Mouse (Mus musculus) stomach, postnatal 0 days (tissue): ENCODE data around the gene Slc35g2. TPM values are rescaled to one million over a fixed set of nuclear protein-coding genes. Genes with fewer than 3 reads are reported as not detected.
A peak's percentile ranks its signal among the peaks of the same experiment; 100 is the strongest.

Experiments used
- ATAC-seq: fragments of 200-750 bp; cut with Nextera tagmentation; 2 replicates; pipeline ENCODE4 v1.8.0; 2017; ENCODE audit not compliant: low FRiP score, low TSS enrichment
- DNase-seq: peaks from one replicate; pipeline ENCODE4 v3.0.0-alpha.2; 2016; ENCODE audit warnings: low spot score
- H3K27ac ChIP-seq: fragments of 300-500 bp; sonication (generic); replicated peaks from 2 replicates; pipeline ENCODE4 v1.5.1; 2014; ENCODE audit warnings: mild to moderate bottlenecking, control low read depth
- H3K27me3 ChIP-seq: fragments of 300-500 bp; sonication (generic); 2 replicates; pipeline ENCODE4 v1.6.1; 2014; ENCODE audit warnings: low read length; ENCODE audit not compliant: control insufficient read depth, insufficient read depth
- H3K36me3 ChIP-seq: fragments of 300-500 bp; sonication (generic); 2 replicates; pipeline ENCODE4 v1.6.1; 2014; ENCODE audit warnings: low read length, mixed read lengths; ENCODE audit not compliant: control insufficient read depth, insufficient read depth
- H3K4me1 ChIP-seq: fragments of 300-500 bp; sonication (generic); replicated peaks from 2 replicates; pipeline ENCODE4 v1.6.1; 2014; ENCODE audit warnings: antibody characterized with exemption; ENCODE audit not compliant: control insufficient read depth, insufficient read depth
- H3K4me2 ChIP-seq: fragments of 300-500 bp; sonication (generic); replicated peaks from 2 replicates; pipeline ENCODE4 v1.6.1; 2014; ENCODE audit warnings: low read depth, mild to moderate bottlenecking, control low read depth, moderate library complexity
- H3K4me3 ChIP-seq: fragments of 300-500 bp; sonication (generic); 2 replicates; pipeline ENCODE4 v1.5.1; 2014; ENCODE audit warnings: low read depth, low read length, control low read depth
- H3K9ac ChIP-seq: fragments of 300-500 bp; sonication (generic); 2 replicates; pipeline ENCODE4 v1.6.1; 2014; ENCODE audit warnings: mild to moderate bottlenecking, low read length, control low read depth, mixed read lengths
- H3K9me3 ChIP-seq: fragments of 300-500 bp; sonication (generic); 2 replicates; pipeline ENCODE4 v1.6.1; 2016; ENCODE audit warnings: low read length; ENCODE audit not compliant: control insufficient read depth
- CTCF ChIP-seq: IDR thresholded peaks from 2 replicates; pipeline ENCODE4 v1.5.1; 2016; ENCODE audit warnings: antibody characterized with exemption, low read depth, mild to moderate bottlenecking, moderate library complexity
- EP300 ChIP-seq: optimal IDR thresholded peaks from 2 replicates; pipeline ENCODE3; 2016; ENCODE audit warnings: antibody characterized with exemption
- WGBS: fragments of 180-500 bp; shearing (Covaris S2); extraction: QIAGEN DNeasy Blood & Tissue Kit; methylation state at CpG from one replicate; pipeline ENCODE4 v1.1.7; 2014; 5-methylcytosine and 5-hydroxymethylcytosine counted together
- polyA plus RNA-seq: library from polyadenylated mRNA; unstranded; fragments of >200 nt; fragmentation: Nextera tagmentation; extraction: Ambion mirVana; gene quantifications from 2 replicates; pipeline ENCODE4 v1.2.1, GENCODE M21; 2015

The Slc35g2 gene
- polyA plus RNA-seq, 1 experiment from 2014 or later: 7.7 TPM

DNA sequence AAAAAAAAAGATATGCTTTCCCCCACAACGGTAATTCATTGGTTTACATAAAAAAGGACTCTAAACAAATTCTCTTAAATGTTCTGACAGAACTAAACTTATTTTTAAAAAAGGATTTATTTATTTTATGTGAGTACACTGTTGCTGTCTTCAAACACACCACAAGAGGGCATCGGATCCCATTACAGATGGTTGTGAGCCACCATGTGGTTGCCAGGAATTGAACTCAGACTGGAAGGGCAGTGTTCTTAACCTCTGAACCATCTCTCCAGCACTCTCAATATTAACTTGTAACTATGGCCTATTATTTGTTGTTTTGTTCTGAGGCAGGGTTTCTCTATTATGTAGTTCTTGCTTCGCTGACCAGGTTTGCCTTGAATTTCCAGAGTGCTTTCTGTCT, 50.9 kb downstream of the Slc35g2 start:
- 93% methylated on average over 3 of the region's 3 CpGs for WGBS

DNA sequence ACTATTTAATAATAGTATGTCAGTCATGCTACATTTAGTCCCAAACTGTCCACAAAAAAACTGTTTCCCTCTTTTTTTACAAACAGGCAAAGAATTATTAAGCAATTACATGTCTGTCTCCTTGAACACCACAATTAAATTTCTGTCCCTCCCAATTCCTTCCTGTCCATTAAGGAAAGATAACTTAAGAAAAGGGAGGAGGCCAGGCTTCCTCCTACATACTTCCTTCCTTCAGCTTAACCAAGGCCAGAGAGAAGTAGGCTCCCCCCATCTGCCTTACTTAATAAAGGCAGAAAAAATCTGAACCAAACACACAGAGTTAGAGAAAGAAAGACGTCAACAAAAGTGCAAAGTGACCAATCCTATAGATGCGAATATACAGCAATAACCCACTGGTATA, 63.3 kb downstream of the Slc35g2 start:
- Histone ChIP-seq H3K27me3 (no peaks in the 10 kb centered on the region), H3K4me1 (no peaks in the 10 kb centered on the region), H3K36me3 (no peaks in the 10 kb centered on the region), H3K4me3 (no peak overlapping the region), H3K27ac (no peak overlapping the region), H3K9ac (no peak overlapping the region), H3K4me2 (no peak overlapping the region), H3K9me3 (no peaks in the 10 kb centered on the region)
- 85% methylated on average over 2 of the region's 2 CpGs for WGBS
- ATAC-seq: no peak
- TF ChIP-seq CTCF: no peak
- TF ChIP-seq EP300: no peak
- no peak for DNase-seq

More for the DNA sequence above, 50.9 kb downstream of the Slc35g2 start:
- Histone ChIP-seq H3K9me3 (no peaks in the 10 kb centered on the region), H3K4me1 (no peaks in the 10 kb centered on the region), H3K4me3 (no peak overlapping the region), H3K9ac (no peak overlapping the region), H3K27ac (no peak overlapping the region), H3K27me3 (no peaks in the 10 kb centered on the region), H3K36me3 (no peaks in the 10 kb centered on the region), H3K4me2 (no peak overlapping the region)
- ATAC-seq (no peak), DNase-seq (no peak)
- TF ChIP-seq EP300 (no peak), CTCF (peak; percentile 57)

DNA sequence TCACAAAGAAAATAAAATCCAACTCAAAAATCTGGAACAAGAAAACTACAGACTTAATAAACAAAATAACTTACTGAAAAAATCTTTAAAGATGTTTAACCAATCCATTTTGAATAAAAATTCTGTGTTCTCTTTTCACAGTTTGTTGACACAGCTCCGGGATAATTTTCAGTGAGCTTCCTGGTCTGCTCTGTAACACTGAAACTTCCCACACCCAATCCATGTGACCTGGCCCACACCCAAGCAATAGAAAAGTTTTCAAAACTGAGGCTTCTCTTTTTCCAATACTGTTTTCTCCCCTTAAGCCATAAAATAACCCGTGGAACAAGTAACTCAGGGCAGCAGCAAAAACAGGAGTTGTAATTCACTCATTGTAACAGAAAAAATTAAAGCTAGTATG, 64.2 kb downstream of the Slc35g2 start:
- no peak overlapping the region for H3K4me2 ChIP-seq
- peak; percentile 76 for DNase-seq
- TF ChIP-seq CTCF (no peak), EP300 (no peak)
- no peaks in the 10 kb centered on the region for H3K9me3 ChIP-seq
- no peaks in the 10 kb centered on the region for H3K36me3 ChIP-seq
- ATAC-seq: peak; percentile 71; the same call in 1 of the 2 replicates
- H3K4me1 ChIP-seq: no peaks in the 10 kb centered on the region
- 0 out of 2 replicates have a peak overlapping the region, but pooled peaks have one; percentile 35 for H3K27ac ChIP-seq
- H3K9ac ChIP-seq: no peak overlapping the region
- H3K27me3 ChIP-seq: no peaks in the 10 kb centered on the region
- H3K4me3 ChIP-seq: peak overlapping the region; percentile 23; the same call in 1 of the 2 replicates
- WGBS: 6% methylated on average over 2 of the region's 2 CpGs

DNA sequence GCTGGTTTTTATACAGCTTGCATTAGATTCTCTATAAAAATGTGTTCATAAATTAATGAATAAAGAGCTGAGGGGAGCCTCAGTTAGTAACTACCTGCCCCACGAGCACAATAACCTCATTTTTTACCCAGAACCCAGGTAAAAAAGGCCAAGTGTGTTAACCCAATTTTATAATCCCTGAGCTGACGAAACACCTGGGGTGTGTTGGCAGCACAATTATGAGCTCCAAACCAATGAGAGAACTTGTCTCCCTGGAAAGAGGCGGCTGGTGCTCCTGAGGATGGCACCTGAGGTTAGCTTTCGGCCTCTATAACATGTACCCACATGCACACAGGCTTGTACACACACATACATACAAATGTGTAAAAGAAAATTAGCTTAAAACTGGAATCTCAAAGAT, 65.4 kb downstream of the Slc35g2 start:
- Histone ChIP-seq H3K9me3 (no peaks in the 10 kb centered on the region), H3K27ac (peak overlapping the region; percentile 66), H3K4me2 (peak overlapping the region; percentile 37), H3K4me1 (no peaks in the 10 kb centered on the region), H3K36me3 (no peaks in the 10 kb centered on the region), H3K4me3 (peak overlapping the region; percentile 23), H3K9ac (no peak overlapping the region), H3K27me3 (no peaks in the 10 kb centered on the region)
- ATAC-seq (no peak), DNase-seq (no peak)
- WGBS: 57% methylated on average over 4 of the region's 4 CpGs
- no peak for TF ChIP-seq CTCF
- no peak for TF ChIP-seq EP300

Other genes with a start within 250 kb of the Slc35g2 start
- gene Il20rb, start 84.3 kb downstream of the Slc35g2 start, polyA plus RNA-seq: 4.8 and 5.1 TPM in 2 replicates
- gene Nck1, start 25.0 kb downstream of the Slc35g2 start, polyA plus RNA-seq: 44.7 and 46.6 TPM in 2 replicates
- gene Stag1, start 26.7 kb upstream of the Slc35g2 start, polyA plus RNA-seq: 15.7 and 25.0 TPM in 2 replicates